Mouse (Mus musculus) liver, embryonic 14.5 days (tissue): ENCODE measurements around the gene Man1c1. TPM values are rescaled to one million over a fixed set of nuclear protein-coding genes. Genes with fewer than 3 reads are reported as not detected.

ENCODE experiments used
- ATAC-seq: fragments of 200-750 bp; cut with Nextera tagmentation; 2 replicates; pipeline ENCODE4 v1.8.0; 2017; ENCODE audit warnings: moderate number of reproducible peaks, mild to moderate bottlenecking, moderate library complexity; ENCODE audit not compliant: insufficient read depth
- DNase-seq, 3 experiments: peaks; one replicate each; pipeline ENCODE4 v3.0.0-alpha.2; 2012 to 2013; ENCODE audit warnings: low read depth in 3 of 3, low spot score in 3 of 3
- H3K27ac ChIP-seq: fragments of 300-500 bp; sonication (generic); 2 replicates; pipeline ENCODE4 v1.5.1; 2014; ENCODE audit warnings: moderate library complexity, mild to moderate bottlenecking, control low read depth, inconsistent platforms
- H3K27me3 ChIP-seq: fragments of 300-500 bp; sonication (generic); 2 replicates; pipeline ENCODE4 v1.6.1; 2014; ENCODE audit warnings: mild to moderate bottlenecking, low read length, moderate library complexity; ENCODE audit not compliant: control insufficient read depth, insufficient read depth
- H3K36me3 ChIP-seq: fragments of 300-500 bp; sonication (generic); replicated peaks from 2 replicates; pipeline ENCODE4 v1.6.1; 2014; ENCODE audit warnings: low read depth; ENCODE audit not compliant: control insufficient read depth, insufficient read depth
- H3K4me1 ChIP-seq, 2 experiments: fragments of 200-500 bp in 1 of 2; fragments of 300-500 bp in 1 of 2; sonication (generic) in 1 of 2; replicated peaks; 2 replicates each; pipeline ENCODE4 v1.6.1; 2012 to 2014; ENCODE audit warnings: antibody characterized with exemption in 1 of 2, inconsistent platforms in 1 of 2, low read length in 1 of 2; ENCODE audit not compliant: control insufficient read depth in 2 of 2, insufficient read depth in 2 of 2
- H3K4me2 ChIP-seq: fragments of 300-500 bp; sonication (generic); 2 replicates; pipeline ENCODE4 v1.6.1; 2014; ENCODE audit warnings: low read depth, mild to moderate bottlenecking, control low read depth, moderate library complexity
- H3K4me3 ChIP-seq, 2 experiments: fragments of 200-500 bp in 1 of 2; fragments of 300-500 bp in 1 of 2; sonication (generic) in 1 of 2; 2 replicates each; pipeline ENCODE4 v1.5.1; 2012 to 2014; ENCODE audit warnings: low read depth in 2 of 2, low read length in 2 of 2, mild to moderate bottlenecking in 2 of 2, control low read depth in 1 of 2, inconsistent platforms in 1 of 2, moderate library complexity in 1 of 2; ENCODE audit not compliant: insufficient read depth in 1 of 2
- H3K9ac ChIP-seq: fragments of 300-500 bp; sonication (generic); replicated peaks from 2 replicates; pipeline ENCODE4 v1.6.1; 2014; ENCODE audit warnings: mild to moderate bottlenecking, control low read depth, moderate library complexity
- H3K9me3 ChIP-seq: fragments of 300-500 bp; sonication (generic); 2 replicates; pipeline ENCODE4 v1.6.1; 2016; ENCODE audit warnings: low read length, mixed read lengths; ENCODE audit not compliant: control insufficient read depth
- CTCF ChIP-seq: IDR thresholded peaks from 2 replicates; pipeline ENCODE4 v1.5.1; 2016; ENCODE audit warnings: antibody characterized with exemption, low read depth, control low read depth
- EP300 ChIP-seq: IDR thresholded peaks from 2 replicates; pipeline ENCODE4 v1.6.1; 2016; ENCODE audit warnings: antibody characterized with exemption, low read depth
- WGBS: fragments of 180-500 bp; shearing (Covaris S2); extraction: QIAGEN DNeasy Blood & Tissue Kit; methylation state at CpG from one replicate; pipeline ENCODE4 v1.1.7; 2014; ENCODE audit not compliant: insufficient replicate concordance; 5-methylcytosine and 5-hydroxymethylcytosine counted together
- polyA plus RNA-seq, 2 experiments: library from polyadenylated mRNA; depleted of rRNA in 1 of 2; stranded (reverse) in 1 of 2; unstranded in 1 of 2; fragments of >200 nt; fragmentation: Nextera tagmentation in 1 of 2; extraction: Ambion mirVana in 1 of 2; gene quantifications; 2 replicates each; pipeline versions ENCODE4 v1.2.1 to v1.2.3; 2012 to 2014

Gene Man1c1
- polyA plus RNA-seq, 2 experiments, result 1.2 to 1.9 TPM

GRCm38 (mm10) chr4:134519281-134519680, 184.8 kb downstream of the Man1c1 start:
- Histone ChIP-seq H3K4me1 (peaks cover 21 to 28% of the 10 kb centered on the region in 2 experiments), H3K9me3 (no peaks in the 10 kb centered on the region), H3K4me3 (no peak overlapping the region), H3K27me3 (no peaks in the 10 kb centered on the region), H3K36me3 (peaks cover 47% of the 10 kb centered on the region), H3K4me2 (no peak overlapping the region), H3K9ac (no peak overlapping the region), H3K27ac (no peak overlapping the region)
- TF ChIP-seq EP300, result no peak
- TF ChIP-seq CTCF, result no peak
- ATAC-seq (no peak), DNase-seq (no peak)

GRCm38 (mm10) chr4:134518541-134518940, 185.5 kb downstream of the Man1c1 start:
- WGBS, result 84% methylated on average over 4 of the region's 4 CpGs
- Histone ChIP-seq H3K4me1 (peaks cover 27 to 36% of the 10 kb centered on the region in 2 experiments), H3K9me3 (no peaks in the 10 kb centered on the region), H3K9ac (no peak overlapping the region), H3K4me3 (no peak overlapping the region), H3K27me3 (no peaks in the 10 kb centered on the region), H3K27ac (no peak overlapping the region), H3K36me3 (peaks cover 42% of the 10 kb centered on the region), H3K4me2 (no peak overlapping the region)
- no peak for DNase-seq
- TF ChIP-seq CTCF, result no peak
- ATAC-seq, result no peak

- Histone ChIP-seq H3K27me3 (no peaks in the 10 kb centered on the region), H3K36me3 (peaks cover 34% of the 10 kb centered on the region), H3K9me3 (no peaks in the 10 kb centered on the region), H3K4me3 (no peak overlapping the region), H3K4me2 (no peak overlapping the region), H3K4me1 (peaks cover 30 to 40% of the 10 kb centered on the region in 2 experiments), H3K27ac (no peak overlapping the region), H3K9ac (no peak overlapping the region)
- WGBS, result 66% methylated on average over 10 of the region's 10 CpGs
- ATAC-seq (no peak), DNase-seq (no peak)
- TF ChIP-seq CTCF (no peak), EP300 (no peak)
Measured at GRCm38 (mm10) chr4:134517719-134518118, 186.4 kb downstream of the Man1c1 start.

- no peak overlapping the region; the same call in 1 of the 2 replicates for H3K9ac ChIP-seq
- 60% methylated on average over 8 of the region's 8 CpGs for WGBS
- DNase-seq (no peak), ATAC-seq (no peak)
- H3K27ac ChIP-seq, result no peak overlapping the region; the same call in 1 of the 2 replicates
- H3K4me2 ChIP-seq, result peak overlapping the region; percentile 20; the same call in 1 of the 2 replicates
- H3K4me1 ChIP-seq, result peaks cover 35 to 44% of the 10 kb centered on the region in 2 experiments
- no peaks in the 10 kb centered on the region for H3K9me3 ChIP-seq
- H3K4me3 ChIP-seq, result no peak overlapping the region
- TF ChIP-seq EP300, result no peak
- no peak for TF ChIP-seq CTCF
- peaks cover 31% of the 10 kb centered on the region for H3K36me3 ChIP-seq
- no peaks in the 10 kb centered on the region for H3K27me3 ChIP-seq
Measured at GRCm38 (mm10) chr4:134516981-134517380, 187.1 kb downstream of the Man1c1 start.

GRCm38 (mm10) chr4:134515614-134516013, 188.5 kb downstream of the Man1c1 start:
- Histone ChIP-seq H3K4me2 (peak overlapping the region; percentile 79), H3K27ac (peak overlapping the region; percentile 20), H3K9ac (peak overlapping the region; percentile 13; the same call in 1 of the 2 replicates), H3K9me3 (no peaks in the 10 kb centered on the region), H3K36me3 (peaks cover 17% of the 10 kb centered on the region), H3K4me1 (peaks cover 35 to 46% of the 10 kb centered on the region in 2 experiments), H3K4me3 (no peak overlapping the region), H3K27me3 (no peaks in the 10 kb centered on the region)
- no peak for DNase-seq
- TF ChIP-seq EP300, result no peak
- TF ChIP-seq CTCF, result no peak
- ATAC-seq, result no peak
- WGBS, result 53% methylated on average over 7 of the region's 7 CpGs
